Mouse (Mus musculus) bone marrow, adult 2 months (tissue): ENCODE data around the gene Tbc1d5. TPM values are rescaled to one million over a fixed set of nuclear protein-coding genes. Genes with fewer than 3 reads are reported as not detected.

Experiments used
- H3K27ac ChIP-seq: fragments of 200-500 bp; 2 replicates; pipeline ENCODE4 v1.5.1; 2012; ENCODE audit warnings: low read depth, mild to moderate bottlenecking, control low read depth, inconsistent platforms, low read length; ENCODE audit not compliant: control insufficient read depth, poor library complexity, insufficient read depth
- H3K4me1 ChIP-seq: fragments of 200-500 bp; 2 replicates; pipeline ENCODE4 v1.6.1; 2011; ENCODE audit warnings: low read length; ENCODE audit not compliant: control insufficient read depth, insufficient read depth
- H3K4me3 ChIP-seq: fragments of 200-500 bp; replicated peaks from 2 replicates; pipeline ENCODE3; 2011; ENCODE audit warnings: mild to moderate bottlenecking, low read depth, low read length, control low read depth; ENCODE audit not compliant: control insufficient read depth
- CTCF ChIP-seq: fragments of 200-500 bp; IDR thresholded peaks from 2 replicates; pipeline ENCODE4 v1.5.1; 2011; ENCODE audit warnings: low read length, control low read depth; ENCODE audit not compliant: control insufficient read depth, insufficient read depth
- POLR2A ChIP-seq: fragments of 200-500 bp; IDR thresholded peaks from 2 replicates; pipeline ENCODE4 v1.6.1; 2011; ENCODE audit warnings: low read depth, mild to moderate bottlenecking, control low read depth, low read length, borderline replicate concordance; ENCODE audit not compliant: control insufficient read depth
- WGBS: fragments of 180-500 bp; shearing (Covaris S2); methylation state at CpG from one replicate; pipeline ENCODE4 v1.1.7; 2018; 5-methylcytosine and 5-hydroxymethylcytosine counted together
- polyA plus RNA-seq: library from polyadenylated mRNA; stranded (reverse); fragments of >200 nt; gene quantifications from 2 replicates; pipeline ENCODE4 v1.2.4, GENCODE M21; 2011; ENCODE audit warnings: low replicate concordance; ENCODE audit not compliant: missing spikeins, insufficient read depth, insufficient read length

The Tbc1d5 gene
- polyA plus RNA-seq, 1 experiment, result 9.0 TPM

DNA sequence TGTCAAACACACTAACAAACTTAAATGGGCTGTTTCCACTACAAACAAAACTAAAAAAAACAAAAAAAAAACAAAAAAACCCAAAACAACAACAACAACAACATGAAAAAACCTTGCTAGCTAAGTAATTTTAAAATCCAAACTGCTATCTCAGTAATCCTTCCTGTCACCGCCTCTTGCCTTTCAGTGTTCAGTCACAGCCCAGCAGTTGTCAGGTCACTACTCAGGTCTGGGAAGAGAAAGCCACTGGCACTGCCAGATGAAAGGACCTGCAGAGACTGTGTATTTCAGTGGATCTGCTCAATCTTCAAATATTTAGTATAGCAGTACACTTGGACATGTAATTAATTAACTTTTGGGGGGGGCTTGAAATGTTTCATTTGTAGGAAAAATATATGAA is 272.5 kb downstream of the Tbc1d5 start:
- H3K4me3 ChIP-seq, result no peak overlapping the region
- no peak overlapping the region for H3K27ac ChIP-seq
- no peaks in the 10 kb centered on the region for H3K4me1 ChIP-seq
- TF ChIP-seq CTCF, result no peak
- no peak for TF ChIP-seq POLR2A
- WGBS, result 83% methylated on average over 1 of the region's 1 CpGs

DNA sequence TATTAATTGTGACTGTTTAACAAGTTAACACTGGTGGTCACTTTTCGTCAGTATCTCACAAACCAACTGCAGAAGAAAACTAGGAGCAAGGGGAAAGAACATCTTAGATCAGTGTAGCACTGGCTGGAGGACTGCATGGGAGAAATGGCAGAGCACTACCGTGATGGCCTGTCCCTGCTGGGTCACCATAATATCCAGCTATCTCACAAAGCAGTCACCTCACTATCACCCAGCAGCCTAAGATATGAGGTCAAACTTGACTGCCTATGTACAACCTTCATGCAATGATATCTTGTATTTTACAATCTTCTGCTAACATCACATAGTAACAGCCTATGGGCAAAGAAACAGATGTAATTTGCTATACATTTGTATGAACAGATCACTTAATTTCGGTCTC is 274.7 kb downstream of the Tbc1d5 start:
- TF ChIP-seq CTCF (no peak), POLR2A (no peak)
- WGBS, result 72% methylated on average over 3 of the region's 3 CpGs

DNA sequence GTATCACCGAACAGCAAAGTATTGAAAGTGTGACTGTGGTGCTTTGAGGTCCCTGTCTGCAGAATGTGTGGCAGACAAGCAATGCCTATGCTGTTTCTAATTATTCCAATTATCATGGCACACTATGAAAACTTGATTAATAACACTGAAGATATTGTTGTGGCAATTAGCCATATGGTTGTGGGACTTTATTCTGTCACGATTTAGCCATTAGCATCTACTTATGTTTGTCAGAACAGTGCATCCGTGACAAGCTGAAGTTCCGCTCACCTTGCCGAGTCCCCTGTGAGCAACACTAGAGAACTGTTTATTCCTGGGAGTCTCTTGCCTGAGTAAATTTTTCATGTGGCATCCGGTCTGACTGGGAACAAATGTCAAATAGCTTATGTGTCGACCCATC is 281.3 kb downstream of the Tbc1d5 start:
- 88% methylated on average over 7 of the region's 7 CpGs for WGBS
- TF ChIP-seq POLR2A, result no peak
- TF ChIP-seq CTCF, result no peak
- H3K4me3 ChIP-seq, result no peak overlapping the region
- H3K27ac ChIP-seq, result no peak overlapping the region
- H3K4me1 ChIP-seq, result no peaks in the 10 kb centered on the region

More for the DNA sequence above, 274.7 kb downstream of the Tbc1d5 start:
- H3K4me3 ChIP-seq, result no peak overlapping the region
- H3K27ac ChIP-seq, result no peak overlapping the region
- no peaks in the 10 kb centered on the region for H3K4me1 ChIP-seq

DNA sequence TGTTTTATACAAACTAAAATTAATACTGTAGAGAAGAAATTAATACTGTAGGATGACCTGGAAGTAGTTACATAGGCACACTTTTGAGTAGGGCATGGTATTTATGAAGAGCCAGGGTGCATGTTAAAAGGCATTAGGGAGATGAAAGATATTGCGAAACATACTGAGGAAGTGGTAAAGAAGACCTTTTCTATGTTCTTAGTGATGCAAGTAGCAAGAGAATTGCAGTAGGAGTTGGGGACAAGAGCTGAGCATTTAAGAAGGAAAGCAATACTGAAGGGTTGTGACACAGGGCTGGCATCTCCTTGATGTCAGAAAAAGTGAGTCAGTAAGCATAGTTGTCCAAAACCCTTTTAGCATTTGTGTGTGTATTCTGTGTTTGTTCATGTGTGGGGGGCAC is 289.7 kb downstream of the Tbc1d5 start:
- Histone ChIP-seq H3K4me1 (peaks cover 3% of the 10 kb centered on the region; the same call in 1 of the 2 replicates), H3K4me3 (no peak overlapping the region), H3K27ac (no peak overlapping the region)
- 36% methylated on average over 1 of the region's 1 CpGs for WGBS
- TF ChIP-seq CTCF (no peak), POLR2A (no peak)

DNA sequence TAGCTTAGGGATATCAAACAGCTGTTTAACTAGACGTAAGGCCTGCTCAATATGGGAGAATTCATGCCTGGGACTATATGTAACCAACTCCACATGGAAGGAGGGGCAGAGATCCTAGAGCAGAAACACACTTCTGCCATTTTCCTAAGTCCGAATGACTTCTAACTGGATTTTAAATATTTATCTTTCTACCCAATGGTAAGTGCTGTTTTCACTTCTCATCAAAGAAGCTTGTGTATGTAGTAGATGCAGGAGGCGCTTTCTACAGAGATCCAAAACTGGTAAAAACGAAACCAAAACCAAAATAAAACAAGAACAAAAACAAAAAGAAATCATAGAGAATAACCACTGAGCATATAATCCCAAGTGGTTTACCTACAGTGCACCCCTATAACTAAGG is 299.2 kb downstream of the Tbc1d5 start:
- 77% methylated on average over 4 of the region's 4 CpGs for WGBS
- TF ChIP-seq CTCF (no peak), POLR2A (no peak)
- Histone ChIP-seq H3K27ac (no peak overlapping the region), H3K4me3 (no peak overlapping the region), H3K4me1 (no peaks in the 10 kb centered on the region; the same call in 1 of the 2 replicates)

DNA sequence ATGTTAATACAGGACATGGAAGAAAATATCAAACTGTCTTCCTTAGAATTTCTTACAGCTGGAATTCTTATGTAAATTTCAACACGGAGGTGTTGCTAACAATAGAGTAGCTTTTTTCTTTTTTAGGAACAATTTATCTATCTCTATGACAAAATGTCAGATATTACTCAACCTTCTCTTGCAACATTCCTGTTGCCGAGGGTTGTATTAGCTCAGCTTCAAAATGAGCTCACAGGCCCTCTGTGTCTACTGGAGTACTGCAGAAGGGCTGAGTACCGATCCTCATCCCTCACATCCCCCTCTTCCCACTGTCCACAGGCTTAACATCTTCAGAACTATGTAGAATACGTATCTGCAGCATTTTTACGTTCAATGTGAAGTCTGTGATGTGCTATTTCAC is 302.7 kb downstream of the Tbc1d5 start:
- WGBS, result 59% methylated on average over 5 of the region's 5 CpGs
- Histone ChIP-seq H3K4me1 (no peaks in the 10 kb centered on the region; the same call in 1 of the 2 replicates), H3K4me3 (no peak overlapping the region), H3K27ac (no peak overlapping the region)
- no peak for TF ChIP-seq POLR2A
- TF ChIP-seq CTCF, result no peak

DNA sequence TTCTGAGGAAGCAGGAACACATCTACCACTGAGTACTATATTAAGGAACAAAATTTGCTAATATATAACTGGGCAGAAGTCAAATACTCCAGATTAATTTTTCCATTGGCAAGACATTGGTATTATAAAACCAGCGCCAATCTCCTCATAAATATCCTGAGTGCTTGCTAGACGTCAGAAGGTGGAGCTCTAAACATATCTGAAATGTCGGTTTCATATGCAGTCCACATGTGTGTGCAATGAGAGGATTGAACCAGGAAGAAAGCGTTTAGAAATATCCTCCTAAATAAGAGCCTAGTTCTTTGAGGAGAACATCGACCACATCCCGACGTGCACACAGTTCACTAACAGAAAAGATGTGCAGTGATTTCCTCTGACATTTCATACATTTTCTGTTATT is 305.1 kb downstream of the Tbc1d5 start:
- Histone ChIP-seq H3K27ac (no peak overlapping the region), H3K4me1 (no peaks in the 10 kb centered on the region; the same call in 1 of the 2 replicates), H3K4me3 (no peak overlapping the region)
- 51% methylated on average over 7 of the region's 7 CpGs for WGBS
- TF ChIP-seq POLR2A, result no peak
- TF ChIP-seq CTCF, result no peak

DNA sequence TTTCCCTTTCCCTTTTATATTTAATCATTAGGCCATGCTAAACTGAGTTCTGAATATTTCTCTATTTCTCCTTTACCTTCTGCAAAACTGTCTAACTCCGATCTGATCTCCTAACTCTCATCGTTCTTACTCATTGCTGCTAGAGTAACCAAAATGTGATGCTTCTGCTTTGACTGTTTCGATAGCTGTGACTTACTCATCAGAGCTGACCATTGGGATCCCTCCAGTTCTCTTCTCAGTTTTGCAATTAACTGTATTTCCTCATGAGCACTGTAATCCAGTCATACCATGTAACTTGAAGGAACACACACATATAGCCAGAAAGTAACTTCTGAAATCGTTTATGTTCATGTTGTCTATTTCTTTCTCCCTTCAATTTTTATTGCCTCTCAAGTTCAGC is 306.6 kb downstream of the Tbc1d5 start:
- H3K4me3 ChIP-seq, result no peak overlapping the region
- no peaks in the 10 kb centered on the region; the same call in 1 of the 2 replicates for H3K4me1 ChIP-seq
- no peak overlapping the region for H3K27ac ChIP-seq
- WGBS, result 47% methylated on average over 4 of the region's 4 CpGs
- TF ChIP-seq POLR2A (no peak), CTCF (no peak)

DNA sequence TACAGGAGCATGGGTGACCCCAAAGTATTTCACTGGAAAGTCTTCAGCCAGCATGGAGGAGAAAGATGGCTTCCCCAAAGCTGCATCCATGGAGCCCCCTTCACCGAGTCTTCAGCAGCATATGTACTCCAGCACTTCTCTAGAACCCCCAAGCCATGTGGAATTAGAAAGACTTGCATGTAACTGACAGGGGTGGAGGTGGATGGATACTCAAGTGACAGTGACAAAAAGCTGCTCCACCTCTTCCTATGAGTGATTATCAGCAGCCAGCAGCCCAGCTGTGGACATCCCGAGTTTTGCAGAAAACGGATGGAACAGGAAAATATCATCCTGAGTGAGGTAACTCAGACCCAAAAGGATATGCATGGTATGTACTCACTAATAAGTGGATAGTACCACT is 311.9 kb downstream of the Tbc1d5 start:
- Histone ChIP-seq H3K27ac (no peak overlapping the region), H3K4me1 (no peaks in the 10 kb centered on the region), H3K4me3 (no peak overlapping the region)
- 83% methylated on average over 3 of the region's 3 CpGs for WGBS
- TF ChIP-seq POLR2A, result no peak
- TF ChIP-seq CTCF, result no peak
